Mouse (Mus musculus): ENCODE results near the gene Elof1.
"Not testable (repeated sequence)": the region's sequence is repeated elsewhere in the genome, so short reads cannot be mapped to it uniquely, and the experiment has no call there.

Gene Elof1

DNA sequence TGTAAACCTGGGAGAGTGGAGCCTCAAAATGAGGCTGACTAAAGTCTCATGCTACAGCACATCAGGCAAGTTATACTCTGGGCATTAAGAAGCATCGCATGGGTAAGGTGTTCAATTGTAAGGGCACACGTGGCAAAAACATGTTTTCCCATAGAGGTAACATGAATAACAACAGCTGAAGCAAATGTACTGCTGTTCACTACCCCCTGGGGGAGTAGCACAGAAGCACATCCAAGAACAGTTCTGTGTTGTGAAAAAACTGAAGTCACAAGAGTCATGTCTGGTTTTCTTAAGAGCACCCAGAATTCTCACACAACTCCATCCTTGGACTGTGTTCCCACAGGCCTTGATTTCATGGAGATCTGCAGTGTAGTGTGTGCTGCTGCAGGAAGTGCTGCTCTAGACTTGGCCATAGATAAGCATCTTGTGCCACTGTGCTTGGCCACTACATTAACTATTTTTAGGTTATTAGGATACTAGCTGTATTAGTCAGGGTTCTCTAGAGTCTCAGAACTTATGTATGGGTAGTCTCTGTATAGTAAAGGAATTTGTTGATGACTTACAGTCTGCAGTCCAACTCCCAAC is 29.8 kb downstream of the Elof1 start:
- no peak for DNase-seq

DNA sequence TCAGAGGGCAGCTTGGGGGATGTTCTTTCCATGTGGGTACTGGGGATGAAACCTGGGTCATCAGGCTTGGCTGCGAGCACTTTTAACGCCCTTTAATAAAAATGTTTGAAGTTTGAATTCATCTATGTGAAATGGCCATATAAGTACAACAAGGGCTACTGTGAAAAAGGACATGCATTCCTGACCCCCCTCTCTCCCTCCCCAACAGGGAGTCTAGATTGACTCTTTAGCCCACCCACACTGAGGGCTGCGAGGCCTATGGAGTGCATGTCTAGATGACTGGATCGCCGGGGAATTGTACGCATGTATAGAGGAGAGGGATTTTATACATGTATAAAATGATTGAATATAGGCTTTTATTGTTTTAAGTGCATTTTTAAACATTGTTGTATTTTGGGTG is 31.0 kb downstream of the Elof1 start:
- DNase-seq = no peak

DNA sequence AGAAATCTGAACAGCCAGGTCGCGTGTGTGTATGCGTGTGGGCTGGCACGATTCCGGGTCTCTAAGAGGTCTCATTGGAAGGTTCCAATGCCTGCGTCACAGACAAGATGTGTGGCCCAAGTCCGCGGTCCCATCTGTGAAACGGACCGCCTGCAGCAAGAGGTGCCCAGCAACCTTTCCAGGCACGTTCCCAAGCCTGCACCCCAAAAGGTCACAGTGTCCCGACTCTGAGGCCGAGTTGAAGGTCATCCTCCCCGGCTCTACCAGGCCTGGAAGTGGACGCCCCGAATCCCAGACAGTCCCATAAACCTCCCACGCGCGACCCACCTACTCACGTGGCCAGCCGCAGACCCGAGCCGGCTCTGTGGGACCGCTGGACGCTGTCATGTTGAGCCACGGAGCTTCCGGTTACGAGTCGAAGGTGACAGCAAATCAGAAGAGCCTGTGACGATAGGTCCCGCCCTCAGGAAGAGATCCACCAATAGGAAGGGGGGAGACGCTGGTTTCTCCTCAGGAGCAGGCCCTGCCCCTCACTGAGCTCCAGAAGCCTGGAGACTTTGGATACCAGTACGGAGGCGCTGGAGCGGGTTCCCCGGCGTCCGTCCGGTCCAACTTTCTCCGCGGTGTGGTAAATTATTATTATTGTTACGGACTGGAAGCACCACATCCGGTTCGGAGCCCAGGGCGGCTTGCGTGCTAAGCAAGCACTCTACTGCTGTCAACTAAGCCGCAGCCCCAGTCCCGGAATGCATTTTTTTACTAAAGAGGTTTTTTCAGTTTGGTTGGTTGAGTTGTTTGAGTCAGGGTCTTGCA is 31.7 kb downstream of the Elof1 start, which contains the start of gene Ecsit:
TSS of gene Ecsit (minus strand) at position 417 of the 813 bp plus-strand sequence.
- peak; percentile 94 to 95 for DNase-seq

DNA sequence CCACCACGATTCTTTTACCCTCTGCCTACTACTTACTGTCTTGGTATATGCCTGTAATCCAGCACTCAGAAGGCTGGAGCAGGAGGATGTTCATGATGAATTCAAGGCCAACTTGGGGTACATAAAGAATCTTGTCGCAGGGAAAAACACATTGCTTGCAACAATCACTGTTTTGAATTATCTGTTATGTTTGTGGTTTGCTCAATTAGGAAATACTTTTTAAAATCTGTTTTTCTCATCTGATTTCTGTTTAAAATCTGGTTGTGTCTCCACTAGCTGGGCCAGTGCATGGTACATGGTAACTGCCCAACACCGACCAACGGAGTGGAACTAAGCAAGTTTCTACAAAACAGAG is 32.3 kb downstream of the Elof1 start:
- DNase-seq = no peak

DNA sequence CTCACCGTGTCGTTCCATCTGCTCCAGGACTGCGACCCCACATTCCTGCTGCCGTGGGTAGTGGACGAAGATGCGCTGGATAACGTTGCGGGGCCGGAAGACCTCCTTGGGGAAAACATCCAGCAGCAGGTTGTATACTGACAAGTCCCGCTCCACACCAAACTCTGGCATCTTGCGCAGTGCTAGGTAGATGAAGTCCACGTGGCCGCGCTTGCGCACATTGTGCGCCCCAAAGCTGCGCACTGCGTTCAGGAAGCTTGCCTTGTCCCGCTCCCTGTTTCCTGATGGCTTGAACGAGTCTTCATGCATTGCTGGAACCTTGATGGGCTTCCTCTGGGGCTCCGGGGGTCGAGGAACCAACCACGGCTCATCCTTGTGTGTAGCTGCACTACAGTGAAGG is 40.7 kb downstream of the Elof1 start:
- no peak for DNase-seq

DNA sequence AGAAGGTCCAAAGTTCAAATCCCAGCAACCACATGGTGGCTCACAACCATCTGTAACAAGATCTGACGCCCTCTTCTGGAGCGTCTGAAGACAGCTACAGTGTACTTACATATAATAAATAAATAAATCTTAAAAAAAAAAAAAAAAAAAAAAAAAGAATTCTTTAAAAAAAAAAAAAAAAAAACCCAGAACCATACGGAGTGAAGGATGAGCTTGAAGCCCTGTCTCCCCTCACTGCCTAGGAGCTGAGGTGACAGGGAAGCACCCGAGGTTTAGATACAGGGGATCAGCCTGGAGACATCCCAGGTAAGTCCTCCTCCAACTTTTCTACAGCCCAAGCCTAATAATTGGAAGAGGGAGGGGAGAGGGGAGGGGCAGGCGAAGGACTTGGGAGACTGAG is 41.2 kb downstream of the Elof1 start:
- DNase-seq = not testable (repeated sequence)

DNA sequence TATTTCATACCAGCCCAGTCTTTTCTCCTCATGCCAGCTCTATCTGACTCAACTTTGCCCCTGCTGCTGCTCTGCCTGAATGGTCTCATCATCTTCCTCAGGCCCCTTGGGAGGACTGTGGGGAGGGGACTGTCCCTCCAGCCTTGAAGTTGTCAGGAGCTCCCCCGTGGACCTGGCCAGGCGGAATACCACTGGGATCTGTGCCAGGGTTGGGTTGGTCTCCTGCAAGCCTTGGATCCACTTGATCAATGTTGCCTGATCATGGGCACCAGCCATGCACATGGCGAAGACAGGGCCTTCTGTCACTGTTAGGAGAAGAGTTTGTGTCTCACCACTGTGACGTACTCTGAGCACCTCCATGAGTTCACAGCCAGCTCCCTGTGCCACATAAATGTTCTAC is 44.7 kb downstream of the Elof1 start:
- DNase-seq = peak; percentile 27 to 56

DNA sequence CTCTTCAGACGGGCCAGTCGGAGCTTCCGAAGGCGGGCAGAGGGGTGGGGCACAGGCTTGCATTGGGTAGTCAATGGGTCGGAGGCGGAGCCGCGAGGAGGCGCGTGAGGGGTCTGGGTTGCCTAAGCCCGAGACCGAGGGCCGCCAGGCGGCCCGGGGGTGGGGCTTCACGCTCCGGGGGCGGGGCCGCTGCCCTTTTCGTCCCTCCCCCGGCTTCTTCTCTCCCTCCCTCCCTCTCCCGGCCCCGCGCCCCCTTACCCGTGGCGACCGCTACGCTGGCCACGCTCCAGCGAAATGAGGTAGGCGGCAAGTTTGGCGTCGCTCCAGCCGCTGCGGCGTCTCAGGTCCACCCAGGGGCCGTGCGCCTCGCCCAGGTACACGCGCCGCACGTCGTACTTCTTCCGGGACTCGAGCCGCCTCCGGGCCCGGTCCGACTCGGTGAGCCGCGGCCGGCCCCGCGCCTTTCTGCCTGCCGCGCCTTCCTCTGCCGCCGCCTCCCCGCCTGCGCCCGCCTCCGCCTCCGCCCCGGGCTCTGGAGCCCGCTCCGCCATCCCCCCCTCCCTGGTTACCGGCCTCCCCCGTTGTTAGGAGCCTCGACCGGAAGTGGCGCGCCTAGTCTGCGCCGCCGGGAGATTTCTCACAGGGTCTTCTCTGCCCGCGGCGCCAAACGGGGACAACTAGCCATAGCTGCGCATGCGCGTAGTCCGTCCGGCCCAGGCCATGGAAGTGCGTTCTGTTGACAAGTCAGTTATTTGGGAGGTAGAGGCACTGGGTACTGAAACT is 46.0 kb downstream of the Elof1 start, which contains the start of the genes Gm49318 and Zfp653:
TSS of gene Gm49318 (minus strand) at position 469 of the 783 bp plus-strand sequence.
TSS of gene Zfp653 (minus strand) at position 586 of the 783 bp plus-strand sequence.
- DNase-seq = peak; percentile 98

DNA sequence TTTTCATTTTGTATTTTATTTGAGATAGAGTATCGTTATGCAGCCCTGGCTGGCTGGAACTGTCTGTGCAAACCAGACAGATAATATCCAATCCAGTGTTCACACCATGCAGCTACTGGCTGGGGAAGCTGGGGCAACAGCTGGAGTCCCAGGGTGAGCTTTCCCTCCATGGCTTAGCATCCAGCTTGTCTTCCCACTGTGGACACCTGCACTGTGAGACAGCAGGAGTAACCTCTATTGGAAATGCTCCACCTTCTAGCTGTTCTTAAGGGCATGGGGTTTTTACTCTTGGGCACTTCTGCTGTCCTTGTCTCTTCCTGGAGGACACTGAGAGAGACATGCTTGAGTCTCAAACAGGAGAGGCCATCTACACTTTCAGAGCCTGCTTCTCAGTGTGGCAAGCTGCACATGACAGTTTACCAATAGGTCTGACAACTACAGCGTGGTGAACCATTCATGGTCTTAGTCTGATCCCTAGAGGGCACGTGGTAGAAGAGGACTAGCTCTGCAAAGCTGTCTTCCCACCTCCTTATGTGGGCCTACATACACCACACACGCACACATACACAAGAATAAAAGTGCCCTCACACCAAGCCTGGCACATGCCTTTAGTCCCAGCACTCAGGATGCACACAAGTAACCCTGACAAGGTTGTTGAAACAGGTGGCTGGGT is 47.0 kb downstream of the Elof1 start:
- no peak for DNase-seq

DNA sequence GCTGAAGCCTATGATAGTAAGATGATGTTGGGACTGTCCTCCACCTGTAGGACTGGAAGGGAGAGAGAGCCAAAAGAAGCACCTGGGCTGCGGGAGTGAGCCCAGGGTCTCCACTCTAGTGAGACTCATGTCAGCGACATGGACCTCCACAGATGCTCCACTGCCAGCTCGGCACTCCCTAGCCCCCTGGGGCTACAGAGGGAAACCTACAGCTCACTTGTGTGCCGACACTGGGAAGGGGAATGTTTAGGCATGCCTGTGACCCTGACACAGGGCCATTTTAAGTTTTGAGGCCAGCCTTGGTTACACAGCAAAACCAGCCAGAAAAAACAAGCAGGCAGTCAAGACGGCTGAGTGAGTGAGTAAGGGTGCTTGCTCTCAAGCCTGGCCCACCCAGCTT is 49.8 kb downstream of the Elof1 start:
- DNase-seq = peak in 1 of 2 experiments; percentile 10

DNA sequence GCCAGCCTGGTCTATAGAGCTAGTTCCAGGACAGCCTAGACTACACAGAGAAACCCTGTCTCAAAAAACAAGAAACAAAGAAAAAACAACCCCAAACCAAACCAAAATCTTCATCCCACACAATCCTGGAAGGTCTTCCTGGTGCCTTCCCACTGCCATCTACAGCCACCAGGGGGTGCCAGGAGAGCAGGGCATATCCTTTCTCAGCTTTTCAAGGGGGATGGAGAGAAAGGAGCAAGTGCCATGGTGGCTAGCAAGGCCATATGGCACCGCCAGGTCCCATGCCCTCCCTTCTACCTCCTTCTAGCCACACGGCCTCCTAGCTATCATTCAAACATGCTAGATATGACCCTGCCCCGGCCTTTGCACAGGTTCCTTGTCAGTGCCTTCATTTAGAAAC is 50.5 kb downstream of the Elof1 start:
- DNase-seq = peak; percentile 69 to 82

DNA sequence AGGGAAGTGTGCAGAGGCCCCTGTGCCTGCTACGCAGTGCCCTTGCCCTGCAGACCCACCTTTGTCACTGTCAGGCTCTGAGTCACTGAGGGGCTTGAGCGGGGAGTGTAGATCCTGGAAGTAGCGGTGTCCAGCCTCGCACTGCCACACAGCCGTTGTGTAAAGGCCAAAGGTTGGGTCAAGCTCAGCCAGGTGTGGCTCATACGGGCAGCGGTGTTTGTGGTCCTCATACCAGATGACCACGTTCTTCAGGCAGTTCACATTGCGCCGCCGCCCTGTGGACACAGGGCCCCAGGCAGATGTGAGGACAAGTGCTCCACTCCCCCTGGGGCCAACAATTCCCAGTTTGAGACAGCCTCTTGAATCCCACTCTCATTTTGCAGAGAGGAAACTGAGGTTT is 51.3 kb downstream of the Elof1 start:
- no peak for DNase-seq

DNA sequence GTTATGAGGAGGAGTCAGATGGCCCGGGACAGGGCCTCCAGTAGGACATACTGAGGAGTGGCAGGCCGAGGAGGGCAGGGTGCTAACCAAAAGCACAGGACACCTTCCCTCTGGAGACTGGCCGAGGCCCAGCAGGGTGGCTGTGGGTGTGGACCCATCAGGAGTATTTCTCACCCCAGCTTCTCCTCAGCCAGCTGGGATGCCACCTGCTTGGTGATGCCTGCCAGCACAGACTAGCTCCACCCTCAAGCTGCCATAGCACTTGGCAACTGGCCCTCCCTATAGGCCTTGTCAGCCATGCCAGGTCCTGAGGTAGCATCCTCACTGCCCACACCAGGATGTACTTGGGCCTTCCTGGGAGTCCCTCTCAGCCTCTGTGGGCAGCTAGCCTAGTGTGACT is 52.6 kb downstream of the Elof1 start:
- DNase-seq = peak; percentile 96
